Mouse (Mus musculus): ENCODE data around the gene Sel1l3.

Gene Sel1l3

GRCm38 (mm10) chr5:53213711-53214352 lies at the start of gene Sel1l3:
Sel1l3 (minus strand) TSS chr5:53213927.
- peak; percentile 64 for DNase-seq

DNA sequence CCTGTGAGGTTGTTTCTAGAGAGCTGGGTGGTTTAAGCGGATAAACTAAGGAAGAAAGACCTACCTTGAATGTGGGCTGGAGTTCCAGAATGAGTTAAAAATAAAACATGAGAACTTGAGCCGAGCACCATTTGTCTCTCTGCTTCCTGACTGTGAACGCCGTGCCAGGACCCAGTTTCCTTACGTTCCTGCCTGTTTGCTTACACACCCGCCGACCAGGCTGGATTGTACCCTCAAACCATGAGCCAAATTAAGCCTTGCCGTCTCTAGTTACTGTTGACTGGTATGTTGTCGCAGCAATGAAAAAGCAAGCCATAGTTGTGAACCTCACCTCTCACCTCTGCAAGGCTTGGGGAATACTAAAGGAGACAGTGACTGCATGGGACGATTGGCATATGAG lies 48.3 kb upstream of the Sel1l3 start:
- DNase-seq, result no peak

GRCm38 (mm10) chr5:53259894-53260293 lies 46.2 kb upstream of the Sel1l3 start:
- no peak for DNase-seq

DNA sequence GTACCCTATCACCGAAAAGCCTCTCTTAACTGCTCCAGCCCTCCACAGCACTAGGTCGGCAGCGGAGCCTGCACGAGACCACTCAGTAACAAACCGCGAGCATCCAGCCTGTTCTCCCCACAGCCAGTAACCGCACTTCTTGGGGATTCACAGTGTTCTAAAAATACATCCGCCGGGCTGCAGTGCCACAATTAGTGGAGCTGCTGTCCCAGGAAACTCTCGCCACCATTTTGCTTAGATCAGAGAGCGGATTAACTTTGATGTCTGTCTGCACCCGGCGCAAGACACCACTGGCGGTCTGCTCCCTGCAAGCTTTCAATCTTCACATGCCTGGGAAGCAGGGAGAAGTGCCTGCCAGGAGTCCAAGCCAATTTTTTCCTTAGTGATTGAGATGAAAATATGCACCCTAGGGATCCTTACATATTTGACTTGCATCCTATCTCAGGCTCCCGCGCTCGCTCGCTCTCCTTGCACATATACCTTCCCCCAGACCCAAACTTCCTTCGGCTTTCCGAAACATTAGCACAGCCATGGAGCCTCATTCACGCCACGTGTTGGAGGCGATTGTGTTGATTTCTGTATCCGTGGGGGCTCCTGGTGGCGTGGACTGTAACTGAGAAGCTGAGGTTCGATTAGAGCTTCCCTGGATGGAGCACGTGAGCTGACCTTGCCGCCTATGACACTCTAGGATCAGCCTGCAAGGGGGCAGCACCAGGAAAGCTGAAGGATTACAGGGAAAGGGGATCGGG lies 44.5 kb upstream of the Sel1l3 start:
- no peak for DNase-seq

- DNase-seq, result no peak
Measured at GRCm38 (mm10) chr5:53254821-53255220, 41.1 kb upstream of the Sel1l3 start.

GRCm38 (mm10) chr5:53254154-53254553 lies 40.4 kb upstream of the Sel1l3 start:
- no peak for DNase-seq

- no peak for DNase-seq
Measured at GRCm38 (mm10) chr5:53249431-53250061, 35.8 kb upstream of the Sel1l3 start.

GRCm38 (mm10) chr5:53248499-53248898 lies 34.8 kb upstream of the Sel1l3 start:
- no peak for DNase-seq

DNA sequence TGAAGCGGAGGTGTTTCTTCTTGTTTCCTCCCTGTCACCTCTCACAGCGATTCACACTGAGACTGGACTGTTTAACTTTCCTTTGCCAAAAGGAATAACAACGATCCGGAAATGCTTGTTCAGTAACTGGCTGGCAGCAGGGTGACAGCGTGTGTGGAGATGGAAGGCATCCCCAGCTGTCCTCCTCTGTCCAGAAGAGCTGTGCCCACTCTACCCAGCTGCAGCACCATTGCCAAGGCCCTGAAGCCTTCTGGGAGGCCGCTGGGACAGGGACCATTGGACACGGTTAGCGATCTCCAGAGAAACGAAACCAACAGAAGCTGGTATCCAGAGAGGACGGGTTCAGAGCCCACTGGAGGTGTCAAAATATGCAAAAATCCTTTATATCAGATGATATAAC lies 30.2 kb upstream of the Sel1l3 start:
- DNase-seq, result no peak

- DNase-seq, result no peak
Measured at GRCm38 (mm10) chr5:53242865-53243499, 29.3 kb upstream of the Sel1l3 start.

- DNase-seq, result no peak
Measured at GRCm38 (mm10) chr5:53241963-53242362, 28.2 kb upstream of the Sel1l3 start.

GRCm38 (mm10) chr5:53241109-53241508 lies 27.4 kb upstream of the Sel1l3 start:
- no peak for DNase-seq

DNA sequence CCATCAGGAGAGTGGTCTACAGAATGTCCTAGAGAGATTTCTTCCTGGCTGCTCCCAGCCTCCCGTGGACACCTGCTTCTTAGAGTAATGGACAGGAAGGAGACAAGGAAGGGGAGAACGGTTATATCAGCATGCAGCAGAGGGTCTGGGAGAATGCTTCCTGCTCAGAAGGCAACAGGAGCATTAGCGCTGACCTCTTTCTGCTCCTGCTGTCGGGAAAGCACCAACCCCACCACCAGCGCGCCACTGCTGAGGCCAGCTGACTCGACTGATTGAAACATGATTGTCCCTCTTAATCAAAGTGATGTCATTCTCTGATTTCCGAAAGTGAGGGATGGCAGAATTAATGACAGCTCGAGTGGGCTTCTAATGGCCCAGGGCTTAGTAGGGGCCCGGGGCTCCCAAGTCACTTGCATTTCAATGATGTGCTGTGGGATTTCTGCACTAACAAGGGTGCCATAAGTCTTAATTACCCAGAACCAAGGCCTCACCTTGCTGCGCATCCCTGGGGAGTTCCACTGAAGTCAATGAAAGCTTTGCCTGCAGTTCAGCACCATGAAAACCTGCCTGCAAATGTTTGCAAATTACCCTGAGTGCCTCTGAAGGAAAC lies 26.2 kb upstream of the Sel1l3 start:
- no peak for DNase-seq

- DNase-seq, result no peak
Measured at GRCm38 (mm10) chr5:53239189-53239588, 25.5 kb upstream of the Sel1l3 start.

- no peak for DNase-seq
Measured at GRCm38 (mm10) chr5:53238761-53239160, 25.0 kb upstream of the Sel1l3 start.

GRCm38 (mm10) chr5:53236749-53237148 lies 23.0 kb upstream of the Sel1l3 start:
- no peak for DNase-seq

GRCm38 (mm10) chr5:53236136-53236535 lies 22.4 kb upstream of the Sel1l3 start:
- no peak for DNase-seq

DNA sequence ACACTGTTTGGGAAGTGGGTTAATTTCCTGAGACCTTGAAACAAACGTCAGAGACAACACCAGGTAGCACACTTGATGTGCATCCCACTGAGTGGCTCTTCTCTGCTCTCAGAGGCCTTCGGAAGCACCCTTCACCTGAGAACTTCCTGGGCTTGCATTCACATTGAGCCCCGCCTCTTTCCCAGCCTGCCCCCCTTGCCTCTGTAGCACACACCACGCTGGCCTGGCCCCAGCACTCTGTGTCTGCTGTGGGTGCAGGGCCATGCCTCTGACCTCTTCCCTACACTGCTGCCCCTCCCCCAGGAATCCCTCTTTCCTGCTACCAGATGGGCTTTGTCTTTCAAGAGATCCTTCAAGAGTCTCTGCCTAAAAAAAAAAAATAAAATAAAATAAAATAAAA lies 21.8 kb upstream of the Sel1l3 start:
- DNase-seq, result no peak

DNA sequence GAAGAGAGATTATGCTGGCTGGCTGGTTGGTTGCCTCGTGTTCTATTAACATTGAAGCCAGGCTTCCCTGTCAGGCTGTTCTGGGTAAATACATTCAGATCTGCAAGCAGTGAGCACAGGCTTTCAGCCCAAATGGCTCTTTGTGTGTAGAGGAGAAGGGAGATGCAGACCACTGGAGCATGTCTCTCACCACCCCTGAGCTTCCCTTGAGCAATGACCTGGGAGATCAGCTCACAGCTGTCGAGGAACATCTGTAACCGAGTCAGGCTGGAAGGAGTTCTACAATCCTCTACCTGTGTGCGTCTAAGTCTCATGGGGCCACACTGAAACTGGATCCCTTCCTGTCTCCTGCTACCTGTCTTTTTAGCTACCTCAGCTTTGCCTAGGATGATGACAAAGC lies 16.8 kb upstream of the Sel1l3 start:
- no peak for DNase-seq

- no peak for DNase-seq
Measured at GRCm38 (mm10) chr5:53225434-53225833, 11.7 kb upstream of the Sel1l3 start.

DNA sequence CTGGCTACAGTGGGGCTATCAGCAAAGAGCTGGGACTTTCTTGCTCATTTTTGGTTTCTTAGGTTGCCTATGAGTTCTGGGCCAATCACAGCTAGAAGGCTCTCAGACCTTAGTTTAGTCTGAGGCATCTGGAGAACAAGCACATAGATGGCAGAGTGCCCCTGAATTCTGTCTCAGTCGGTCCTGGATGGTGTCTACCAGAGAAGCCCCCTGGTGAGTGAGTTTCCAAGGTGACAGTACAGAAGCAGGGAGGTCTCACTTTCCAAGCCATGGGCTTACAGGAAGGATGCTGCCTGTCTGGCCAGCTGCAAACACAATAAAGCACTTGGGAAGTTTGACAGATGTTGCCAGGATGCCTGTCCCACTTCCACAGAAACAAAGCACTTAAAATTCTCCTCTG lies 1.1 kb upstream of the Sel1l3 start:
- DNase-seq, result no peak

- DNase-seq, result peak; percentile 35
Measured at GRCm38 (mm10) chr5:53214362-53214761, 635 bp upstream of the Sel1l3 start.

Measured in kidney, adult 9 months (tissue).